Mouse (Mus musculus) neural tube, embryonic 11.5 days (tissue): Measurements from ENCODE around the gene Bbs7. TPM values are rescaled to one million over a fixed set of nuclear protein-coding genes. Genes with fewer than 3 reads are reported as not detected.
"Not testable (repeated sequence)": the region's sequence is repeated elsewhere in the genome, so short reads cannot be mapped to it uniquely, and the experiment has no call there.

Experiments
- ATAC-seq: fragments of 200-750 bp; cut with Nextera tagmentation; 2 replicates; pipeline ENCODE4 v1.8.0; 2017; ENCODE audit warnings: moderate number of reproducible peaks, mild to moderate bottlenecking, moderate TSS enrichment, moderate library complexity; ENCODE audit not compliant: insufficient read depth, low FRiP score, low TSS enrichment
- DNase-seq: peaks from one replicate; pipeline ENCODE4 v3.0.0-alpha.2; 2015; ENCODE audit warnings: low spot score
- H3K27ac ChIP-seq: fragments of 300-500 bp; sonication (generic); 2 replicates; pipeline ENCODE4 v1.5.1; 2014; ENCODE audit warnings: low read depth, mild to moderate bottlenecking, low read length
- H3K27me3 ChIP-seq: fragments of 300-500 bp; sonication (generic); 2 replicates; pipeline ENCODE4 v1.6.1; 2014; ENCODE audit warnings: mild to moderate bottlenecking, low read length, mixed read lengths; ENCODE audit not compliant: control insufficient read depth, insufficient read depth
- H3K36me3 ChIP-seq: fragments of 300-500 bp; sonication (generic); 2 replicates; pipeline ENCODE4 v1.6.1; 2014; ENCODE audit warnings: mild to moderate bottlenecking, low read length, moderate library complexity, mixed read lengths; ENCODE audit not compliant: control insufficient read depth, insufficient read depth
- H3K4me1 ChIP-seq: fragments of 300-500 bp; sonication (generic); 2 replicates; pipeline ENCODE4 v1.6.1; 2014; ENCODE audit warnings: low read length, mixed read lengths; ENCODE audit not compliant: control insufficient read depth, insufficient read depth
- H3K4me2 ChIP-seq: fragments of 300-500 bp; sonication (generic); 2 replicates; pipeline ENCODE4 v1.6.1; 2014; ENCODE audit warnings: low read depth, mild to moderate bottlenecking, moderate library complexity
- H3K4me3 ChIP-seq: fragments of 300-500 bp; sonication (generic); 2 replicates; pipeline ENCODE4 v1.5.1; 2014; ENCODE audit warnings: low read depth, low read length
- H3K9ac ChIP-seq: fragments of 300-500 bp; sonication (generic); 2 replicates; pipeline ENCODE4 v1.6.1; 2014; ENCODE audit warnings: mild to moderate bottlenecking, low read length
- H3K9me3 ChIP-seq: fragments of 300-500 bp; sonication (generic); 2 replicates; pipeline ENCODE4 v1.6.1; 2016; ENCODE audit warnings: low read length; ENCODE audit not compliant: control insufficient read depth
- WGBS: fragments of 180-500 bp; shearing (Covaris S2); extraction: QIAGEN DNeasy Blood & Tissue Kit; methylation state at CpG from one replicate; pipeline ENCODE4 v1.1.7; 2014; 5-methylcytosine and 5-hydroxymethylcytosine counted together
- polyA plus RNA-seq: library from polyadenylated mRNA; unstranded; fragments of >200 nt; fragmentation: Nextera tagmentation; extraction: Ambion mirVana; gene quantifications from 2 replicates; pipeline ENCODE4 v1.2.1, GENCODE M21; 2014

The Bbs7 gene
- 17.2 and 17.3 TPM in 2 replicates for polyA plus RNA-seq

DNA sequence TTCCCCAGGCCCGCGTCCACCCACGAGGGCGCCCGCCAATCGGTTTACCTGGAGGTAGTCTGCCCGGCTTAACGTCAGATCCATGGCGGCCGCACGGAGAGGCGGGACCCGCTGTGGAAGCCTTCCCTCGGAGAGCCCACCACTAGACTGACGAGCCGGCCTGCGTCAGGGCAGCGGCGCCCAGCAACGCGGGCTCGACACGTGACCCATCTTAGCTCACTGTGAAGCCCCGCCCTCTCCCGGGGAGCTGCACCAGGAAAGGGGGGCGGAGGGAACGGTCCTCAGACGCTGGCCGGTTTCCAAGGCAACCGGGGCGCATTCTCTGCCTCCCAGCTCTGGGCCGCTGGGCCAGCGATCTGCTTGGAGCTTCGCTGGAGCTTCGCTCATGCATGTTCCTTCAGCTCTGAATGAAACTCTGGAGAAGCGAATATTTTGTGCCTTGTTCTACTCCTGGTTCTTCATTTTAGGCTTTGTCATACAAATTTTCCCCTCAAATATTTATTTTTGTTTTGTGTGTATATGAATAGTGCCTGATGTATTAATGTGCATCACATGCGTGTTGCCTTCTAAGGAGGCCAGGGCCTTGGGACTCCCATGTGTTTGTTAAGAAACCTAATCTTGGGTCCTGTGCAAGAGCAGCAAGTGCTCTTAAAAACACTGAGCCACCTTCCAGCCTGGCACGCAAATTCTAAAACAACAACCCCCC is at the start of gene Bbs7:
Gene Bbs7 (minus strand): TSS at position 276 of the 706 bp plus-strand sequence.
- Histone ChIP-seq H3K9ac (peak within 1 kb of the TSS; percentile 79), H3K4me2 (peak within 1 kb of the TSS; percentile 65), H3K27ac (no peak within 1 kb of the TSS), H3K27me3 (no peaks in the 10 kb centered on the region), H3K9me3 (no peaks in the 10 kb centered on the region), H3K4me1 (no peaks in the 10 kb centered on the region; the same call in 1 of the 2 replicates), H3K36me3 (no peaks in the 10 kb centered on the region), H3K4me3 (peak within 1 kb of the TSS; percentile 70)
- DNase-seq = peak; percentile 98
- 4% methylated on average over 38 of the region's 38 CpGs for WGBS
- ATAC-seq = peak; percentile 100

DNA sequence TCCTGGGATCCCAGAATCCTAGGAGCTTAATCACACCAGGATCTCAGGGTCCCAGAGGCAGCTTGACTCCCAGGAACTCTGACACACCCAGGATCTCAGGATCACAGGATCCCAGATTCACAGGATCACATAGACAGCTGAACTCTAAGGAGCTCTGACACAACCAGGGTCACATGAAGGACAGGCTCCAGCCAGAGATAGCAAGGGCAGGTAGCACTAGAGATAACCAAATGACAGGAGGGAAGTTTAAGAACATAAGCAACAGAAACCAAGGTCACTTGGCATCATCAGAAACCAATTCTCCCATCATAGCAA is 31.9 kb upstream of the Bbs7 start:
- not testable (repeated sequence) for H3K9me3 ChIP-seq, H3K27ac ChIP-seq, ATAC-seq, H3K9ac ChIP-seq, H3K4me1 ChIP-seq, H3K27me3 ChIP-seq, H3K4me2 ChIP-seq, DNase-seq, H3K4me3 ChIP-seq, H3K36me3 ChIP-seq

DNA sequence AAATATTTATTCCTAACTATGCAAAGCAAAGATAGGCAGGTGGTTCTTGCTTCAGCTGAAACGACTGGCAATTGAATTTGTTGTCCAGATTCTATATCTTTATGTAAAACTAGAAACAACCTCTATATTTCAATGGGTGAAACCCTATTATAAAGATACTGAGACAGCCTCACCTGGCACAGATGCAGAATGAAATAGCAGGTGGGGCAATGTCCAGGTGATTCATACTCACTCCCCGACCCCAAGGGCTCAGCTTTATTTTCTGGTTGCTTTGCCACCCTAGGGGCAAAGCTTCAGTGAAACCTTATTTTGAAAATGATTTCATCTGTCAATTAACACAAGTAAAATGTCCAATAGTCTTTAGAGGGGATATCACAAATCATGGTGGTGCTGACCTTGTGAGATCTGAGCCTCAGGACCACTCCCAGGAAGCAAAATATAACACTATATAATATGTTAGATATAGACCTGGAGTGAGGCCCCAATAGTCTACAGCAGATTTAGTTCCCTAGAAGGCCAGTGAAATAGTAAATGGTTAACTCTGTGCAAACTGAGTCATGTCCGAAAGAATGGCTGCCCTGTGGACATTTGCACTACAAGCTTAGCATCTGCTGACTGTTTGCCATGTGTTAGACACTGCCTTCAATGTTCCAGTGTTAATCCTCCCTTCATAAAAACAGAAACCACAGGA is 31.4 kb upstream of the Bbs7 start:
- 85% methylated on average over 3 of the region's 3 CpGs for WGBS
- Histone ChIP-seq H3K27me3 (no peaks in the 10 kb centered on the region), H3K4me3 (no peak overlapping the region)

DNA sequence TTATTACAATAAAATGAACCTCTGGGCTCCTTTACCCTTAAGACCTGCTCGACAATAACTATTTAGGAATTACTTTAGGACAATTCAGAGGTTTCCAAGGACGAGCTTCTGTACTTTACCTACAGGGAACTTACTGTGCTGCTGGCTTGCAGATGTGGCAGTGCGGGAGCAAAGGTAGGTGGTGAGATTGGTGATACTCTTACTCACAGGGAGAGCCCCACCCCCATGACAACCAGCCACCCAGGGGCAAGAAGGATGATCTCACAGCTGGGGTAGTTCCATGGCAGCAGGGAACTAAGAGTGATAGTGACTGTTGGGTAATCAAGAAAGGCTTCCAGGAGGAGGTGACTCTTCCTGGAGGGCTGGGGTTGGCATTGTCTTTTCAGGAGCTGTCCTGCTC is 30.1 kb upstream of the Bbs7 start:
- Histone ChIP-seq H3K36me3 (no peaks in the 10 kb centered on the region), H3K4me3 (no peak overlapping the region), H3K4me2 (no peak overlapping the region), H3K27ac (no peak overlapping the region), H3K27me3 (no peaks in the 10 kb centered on the region), H3K4me1 (no peaks in the 10 kb centered on the region), H3K9me3 (no peaks in the 10 kb centered on the region), H3K9ac (no peak overlapping the region)
- no peak for ATAC-seq
- DNase-seq = no peak
- WGBS = 75% methylated on average over 3 of the region's 3 CpGs

More for the DNA sequence above, 31.4 kb upstream of the Bbs7 start:
- no peaks in the 10 kb centered on the region for H3K36me3 ChIP-seq
- H3K4me1 ChIP-seq = no peaks in the 10 kb centered on the region
- ATAC-seq (no peak), DNase-seq (no peak)
- H3K9me3 ChIP-seq = no peaks in the 10 kb centered on the region
- no peak overlapping the region for H3K27ac ChIP-seq
- no peak overlapping the region for H3K9ac ChIP-seq
- no peak overlapping the region for H3K4me2 ChIP-seq

- ATAC-seq = no peak
- Histone ChIP-seq H3K9me3 (no peaks in the 10 kb centered on the region), H3K27ac (no peak overlapping the region), H3K27me3 (no peaks in the 10 kb centered on the region), H3K4me1 (no peaks in the 10 kb centered on the region), H3K4me3 (no peak overlapping the region), H3K36me3 (no peaks in the 10 kb centered on the region), H3K4me2 (no peak overlapping the region), H3K9ac (no peak overlapping the region)
- WGBS = 79% methylated on average over 13 of the region's 13 CpGs
- no peak for DNase-seq
These were observed 29.5 kb upstream of the Bbs7 start for GRCm38 (mm10) chr3:36642736-36643135.

DNA sequence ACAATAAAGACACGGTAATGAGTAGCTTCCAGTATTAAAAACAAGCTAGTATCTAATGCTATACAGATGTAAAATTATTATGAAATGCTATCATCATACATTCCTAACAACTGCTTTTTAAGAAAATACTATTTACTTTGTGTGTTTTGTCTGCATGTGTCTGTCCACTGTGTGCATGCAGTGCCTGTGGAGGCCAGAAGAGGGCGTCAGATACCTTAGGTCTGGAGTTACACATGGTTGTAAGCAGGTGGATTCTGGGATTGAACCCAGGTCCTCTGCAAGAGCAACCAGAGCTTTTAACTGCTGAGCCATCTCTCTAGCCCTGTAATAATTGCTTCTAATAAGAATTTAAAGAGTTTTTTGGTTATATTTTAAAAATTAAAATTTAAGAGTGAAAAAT is 27.5 kb upstream of the Bbs7 start:
- 69% methylated on average over 2 of the region's 2 CpGs for WGBS

GRCm38 (mm10) chr3:36635449-36635848 is 22.2 kb upstream of the Bbs7 start:
- DNase-seq (peak; percentile 36), ATAC-seq (no peak)
- WGBS = 25% methylated on average over 4 of the region's 4 CpGs
- H3K9ac ChIP-seq = no peak overlapping the region
- H3K4me3 ChIP-seq = no peak overlapping the region
- H3K9me3 ChIP-seq = no peaks in the 10 kb centered on the region
- H3K27me3 ChIP-seq = no peaks in the 10 kb centered on the region
- H3K27ac ChIP-seq = no peak overlapping the region
- H3K36me3 ChIP-seq = no peaks in the 10 kb centered on the region
- no peaks in the 10 kb centered on the region for H3K4me1 ChIP-seq
- no peak overlapping the region for H3K4me2 ChIP-seq

More for the DNA sequence above, 27.5 kb upstream of the Bbs7 start:
- DNase-seq = no peak
- no peak overlapping the region for H3K4me2 ChIP-seq
- no peaks in the 10 kb centered on the region for H3K27me3 ChIP-seq
- no peak overlapping the region for H3K27ac ChIP-seq
- no peaks in the 10 kb centered on the region for H3K9me3 ChIP-seq
- no peaks in the 10 kb centered on the region for H3K36me3 ChIP-seq
- H3K4me1 ChIP-seq = no peaks in the 10 kb centered on the region
- no peak overlapping the region for H3K4me3 ChIP-seq
- no peak for ATAC-seq
- H3K9ac ChIP-seq = no peak overlapping the region

GRCm38 (mm10) chr3:36626803-36627202 is 13.5 kb upstream of the Bbs7 start:
- Histone ChIP-seq H3K4me1 (no peaks in the 10 kb centered on the region), H3K27ac (no peak overlapping the region), H3K27me3 (no peaks in the 10 kb centered on the region), H3K36me3 (no peaks in the 10 kb centered on the region), H3K9me3 (no peaks in the 10 kb centered on the region), H3K4me2 (no peak overlapping the region), H3K9ac (no peak overlapping the region), H3K4me3 (no peak overlapping the region)
- DNase-seq (no peak), ATAC-seq (no peak)
- WGBS = 72% methylated on average over 2 of the region's 2 CpGs

- ATAC-seq (no peak), DNase-seq (no peak)
- H3K4me1 ChIP-seq = no peaks in the 10 kb centered on the region
- no peaks in the 10 kb centered on the region for H3K9me3 ChIP-seq
- H3K4me3 ChIP-seq = no peak overlapping the region
- H3K27me3 ChIP-seq = no peaks in the 10 kb centered on the region
- H3K9ac ChIP-seq = no peak overlapping the region
- no peak overlapping the region for H3K4me2 ChIP-seq
- 83% methylated on average over 7 of the region's 7 CpGs for WGBS
- H3K36me3 ChIP-seq = no peaks in the 10 kb centered on the region
- no peak overlapping the region for H3K27ac ChIP-seq
These were observed 4.9 kb upstream of the Bbs7 start for GRCm38 (mm10) chr3:36618181-36618580.
